Mouse (Mus musculus) ES-Bruce4 (cell line): ENCODE data around the gene Ube2j2.

Experiments used
- CTCF ChIP-seq: IDR thresholded peaks from one replicate; pipeline ENCODE4 v1.8.1; 2011; ENCODE audit warnings: low read depth, low read length
- POLR2A ChIP-seq: IDR thresholded peaks from one replicate; pipeline ENCODE4 v1.8.1; 2011; ENCODE audit warnings: low read length; ENCODE audit not compliant: insufficient read depth

DNA sequence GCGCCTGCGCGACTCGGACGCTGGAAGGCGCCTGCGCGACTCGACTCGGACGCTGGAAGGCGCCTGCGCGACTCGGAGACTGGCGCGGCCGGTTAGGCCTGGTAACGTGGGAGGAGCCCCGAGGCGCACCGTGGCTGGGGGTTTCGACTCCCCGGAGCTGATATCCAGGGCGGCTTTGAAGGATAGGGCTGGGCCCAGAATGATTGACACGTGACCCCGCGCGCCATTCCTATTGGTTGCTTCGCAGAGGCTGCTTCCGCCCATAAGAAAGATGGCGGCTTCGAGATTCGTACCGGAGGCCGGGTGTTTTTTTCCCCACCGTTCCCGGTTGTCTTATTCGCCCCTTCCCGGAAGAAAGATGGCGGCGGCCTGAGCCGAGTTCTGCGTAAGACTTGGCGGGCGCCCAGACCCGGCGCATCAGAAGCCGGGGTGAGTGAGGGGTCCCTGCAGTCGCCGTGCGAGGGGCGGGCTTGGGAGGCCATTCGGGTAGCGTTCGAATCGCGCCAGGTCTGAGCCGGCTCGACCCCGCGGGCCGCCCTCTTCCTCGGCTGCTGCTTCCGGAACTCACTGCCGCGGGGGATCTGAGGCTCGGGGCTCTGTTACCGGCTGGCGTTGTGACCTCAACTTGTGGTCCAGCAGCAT, 49.4 kb downstream of the Ube2j2 start:
- TF ChIP-seq CTCF (no peak), POLR2A (no peak)
